Mouse (Mus musculus): ENCODE measurements around the gene Tmem79. TPM values are rescaled to one million over a fixed set of nuclear protein-coding genes. Genes with fewer than 3 reads are reported as not detected.
"Not testable (repeated sequence)": the region's sequence is repeated elsewhere in the genome, so short reads cannot be mapped to it uniquely, and the experiment has no call there.

Tmem79 gene
- total and polyA plus RNA-seq, 3 experiments = 1.6 to 3.7 (median 3.2) TPM

DNA sequence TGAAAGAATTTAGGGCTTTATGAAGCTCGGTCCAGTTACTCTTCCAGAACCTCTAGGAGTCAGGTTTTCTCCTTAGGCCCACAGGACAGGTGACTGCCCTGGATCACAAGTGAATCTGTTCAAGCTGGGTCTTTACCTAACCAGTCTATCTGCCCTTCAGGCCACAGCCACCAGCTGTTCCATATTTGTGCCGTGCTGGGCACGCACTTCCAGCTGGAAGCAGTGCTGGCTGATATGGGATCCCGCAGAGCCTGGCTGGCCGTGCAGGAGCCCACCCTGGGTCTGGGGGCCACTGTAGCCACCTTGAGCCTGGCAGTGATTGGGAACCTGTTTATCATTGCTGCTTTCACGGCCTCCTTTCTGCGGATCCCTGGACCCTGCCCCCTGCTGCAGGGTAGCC is 40.7 kb upstream of the Tmem79 start:
- H3K9me3 ChIP-seq (replicated peaks; ENCODE audit: low read length); H3K27me3 ChIP-seq (replicated peaks); H3K36me3 ChIP-seq (replicated peaks in 1 of 2; ENCODE audit: control insufficient read depth in 1 of 2, insufficient read depth in 1 of 2, low read length in 1 of 2); H3K4me1 ChIP-seq (ENCODE audit: control insufficient read depth in 1 of 2, insufficient read depth in 2 of 2); dilution Hi-C loops (cut with MboI; ENCODE audit: extremely low pct_ligation_motif_present, extremely low pct_unique_long_range_greater_than_20kb, low sequenced_read_pairs); in situ Hi-C loops (cut with MboI; ENCODE audit: low pct_ligation_motif_present, low pct_unique_long_range_greater_than_20kb, low sequenced_read_pairs); H3K9ac ChIP-seq (ENCODE audit: insufficient read depth, low read depth); H3K4me2 ChIP-seq (ENCODE audit: insufficient read depth, low read depth, poor library complexity, severe bottlenecking); H3K4me3 ChIP-seq (replicated peaks in 1 of 3; ENCODE audit: low read depth in 2 of 3, low read length in 2 of 3, poor library complexity in 1 of 3); DNase-seq (ENCODE audit: extremely low read depth); H3K27ac ChIP-seq (ENCODE audit: insufficient read depth, low read depth); H3K79me2 ChIP-seq (replicated peaks; ENCODE audit: control insufficient read depth, extremely low read depth, insufficient read depth, poor library complexity, severe bottlenecking): not testable (repeated sequence)

DNA sequence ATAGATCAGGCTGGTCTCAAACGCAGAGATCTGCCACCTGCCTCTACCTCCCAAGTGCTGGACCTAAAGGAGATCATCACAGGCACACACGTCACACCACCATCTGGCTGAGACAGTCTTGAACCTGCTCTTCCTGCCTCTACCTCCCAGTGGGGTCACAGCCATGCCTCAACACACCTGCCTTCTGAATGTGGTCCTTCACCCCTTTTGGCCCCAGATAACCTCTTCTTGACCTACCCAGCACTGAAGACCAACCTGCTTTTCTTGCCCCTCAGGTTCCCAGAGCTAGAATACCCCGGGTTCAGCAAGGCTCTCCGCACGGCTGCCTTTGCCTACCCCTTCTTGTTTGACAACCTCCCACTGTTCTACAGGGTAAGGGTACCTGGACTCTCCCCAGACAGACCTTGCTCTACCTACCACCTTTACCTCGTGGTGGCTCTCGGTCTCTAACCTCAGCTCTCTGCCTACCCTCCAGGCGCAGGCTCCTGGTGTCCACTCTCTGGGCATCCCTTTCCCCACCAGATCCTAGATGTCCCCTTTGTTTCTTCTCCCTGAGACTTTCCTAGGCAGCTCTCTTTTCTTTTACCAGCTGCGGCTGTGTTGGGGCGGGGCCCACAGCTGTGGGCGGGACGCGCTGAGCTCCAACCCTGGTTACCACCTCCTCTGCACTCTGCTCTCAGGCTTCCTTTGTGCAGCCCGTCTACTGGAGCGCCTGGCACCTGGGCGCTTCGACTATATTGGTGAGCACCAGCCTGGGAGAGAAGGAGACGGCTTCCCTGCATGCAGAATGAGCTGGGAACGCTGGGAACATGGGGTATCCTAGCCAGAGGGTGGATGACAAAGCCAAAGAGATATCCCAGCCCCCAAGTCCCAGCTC is 40.0 kb upstream of the Tmem79 start:
- H3K79me2 ChIP-seq (replicated peaks; ENCODE audit: control insufficient read depth, extremely low read depth, insufficient read depth, poor library complexity, severe bottlenecking); H3K4me1 ChIP-seq (ENCODE audit: control insufficient read depth in 1 of 2, insufficient read depth in 2 of 2); H3K4me2 ChIP-seq (ENCODE audit: insufficient read depth, low read depth, poor library complexity, severe bottlenecking); H3K27ac ChIP-seq (ENCODE audit: insufficient read depth, low read depth); H3K9ac ChIP-seq (ENCODE audit: insufficient read depth, low read depth); in situ Hi-C loops (cut with MboI; ENCODE audit: low pct_ligation_motif_present, low pct_unique_long_range_greater_than_20kb, low sequenced_read_pairs); H3K4me3 ChIP-seq (replicated peaks in 1 of 3; ENCODE audit: low read depth in 2 of 3, low read length in 2 of 3, poor library complexity in 1 of 3); dilution Hi-C loops (cut with MboI; ENCODE audit: extremely low pct_ligation_motif_present, extremely low pct_unique_long_range_greater_than_20kb, low sequenced_read_pairs); H3K9me3 ChIP-seq (replicated peaks; ENCODE audit: low read length); H3K27me3 ChIP-seq (replicated peaks); H3K36me3 ChIP-seq (replicated peaks in 1 of 2; ENCODE audit: control insufficient read depth in 1 of 2, insufficient read depth in 1 of 2, low read length in 1 of 2): not testable (repeated sequence)
- peak; percentile 42 for TF ChIP-seq POLR2A (IDR thresholded peaks at IDR 0.05; ENCODE audit: low read depth, low read length)
- TF ChIP-seq ZMIZ1 (IDR thresholded peaks at IDR 0.05; ENCODE audit: low read depth, low read length) = peak; percentile 25; the same call in 1 of the 2 replicates
- DNase-seq (ENCODE audit: extremely low read depth) = peak; percentile 33

DNA sequence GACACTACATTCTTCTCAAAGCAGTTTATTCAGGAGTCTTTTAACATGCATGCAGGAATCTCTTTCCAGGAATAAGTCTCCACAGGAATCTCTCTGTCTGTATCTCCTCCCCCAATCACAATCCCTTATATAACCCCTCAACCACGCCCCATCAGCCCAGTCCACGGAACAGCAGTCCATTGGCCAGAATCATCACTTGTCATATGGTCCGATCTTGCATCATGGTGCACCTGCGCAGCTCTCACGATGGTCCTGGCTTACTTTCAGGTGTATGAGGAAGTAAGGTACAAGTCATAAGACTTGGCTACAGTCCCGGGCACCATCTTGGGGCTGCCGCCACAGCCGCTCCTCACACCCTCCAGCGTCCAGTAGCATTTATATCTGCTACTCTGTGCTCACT is 36.7 kb upstream of the Tmem79 start, which contains the start of gene Bglap3:
Gene Bglap3 (minus strand): TSS at position 101 of the 400 bp plus-strand sequence.
- H3K4me1 ChIP-seq (ENCODE audit: control insufficient read depth in 1 of 2, insufficient read depth in 2 of 2); H3K36me3 ChIP-seq (replicated peaks in 1 of 2; ENCODE audit: control insufficient read depth in 1 of 2, insufficient read depth in 1 of 2, low read length in 1 of 2); H3K4me3 ChIP-seq (replicated peaks in 1 of 3; ENCODE audit: low read depth in 2 of 3, low read length in 2 of 3, poor library complexity in 1 of 3); H3K9ac ChIP-seq (ENCODE audit: insufficient read depth, low read depth); dilution Hi-C loops (cut with MboI; ENCODE audit: extremely low pct_ligation_motif_present, extremely low pct_unique_long_range_greater_than_20kb, low sequenced_read_pairs); H3K9me3 ChIP-seq (replicated peaks; ENCODE audit: low read length); H3K79me2 ChIP-seq (replicated peaks; ENCODE audit: control insufficient read depth, extremely low read depth, insufficient read depth, poor library complexity, severe bottlenecking); in situ Hi-C loops (cut with MboI; ENCODE audit: low pct_ligation_motif_present, low pct_unique_long_range_greater_than_20kb, low sequenced_read_pairs); H3K27me3 ChIP-seq (replicated peaks); DNase-seq (ENCODE audit: extremely low read depth); H3K4me2 ChIP-seq (ENCODE audit: insufficient read depth, low read depth, poor library complexity, severe bottlenecking); H3K27ac ChIP-seq (ENCODE audit: insufficient read depth, low read depth): not testable (repeated sequence)

DNA sequence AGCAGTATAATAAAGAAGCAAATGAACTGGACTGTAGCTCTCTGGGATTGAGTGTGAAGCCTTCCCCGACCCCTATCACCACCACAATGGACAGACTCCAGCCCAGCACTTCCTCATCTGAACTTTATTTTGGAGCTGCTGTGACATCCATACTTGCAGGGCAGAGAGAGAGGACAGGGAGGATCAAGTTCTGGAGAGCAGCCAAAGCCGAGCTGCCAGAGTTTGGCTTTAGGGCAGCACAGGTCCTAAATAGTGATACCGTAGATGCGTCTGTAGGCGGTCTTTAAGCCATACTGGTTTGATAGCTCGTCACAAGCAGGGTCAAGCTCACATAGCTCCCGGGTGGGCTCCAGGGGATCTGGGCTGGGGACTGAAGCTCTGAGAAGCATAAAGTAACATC is 32.6 kb upstream of the Tmem79 start:
- H3K79me2 ChIP-seq (replicated peaks; ENCODE audit: control insufficient read depth, extremely low read depth, insufficient read depth, poor library complexity, severe bottlenecking); H3K4me1 ChIP-seq (ENCODE audit: control insufficient read depth in 1 of 2, insufficient read depth in 2 of 2); in situ Hi-C loops (cut with MboI; ENCODE audit: low pct_ligation_motif_present, low pct_unique_long_range_greater_than_20kb, low sequenced_read_pairs); H3K4me3 ChIP-seq (replicated peaks in 1 of 3; ENCODE audit: low read depth in 2 of 3, low read length in 2 of 3, poor library complexity in 1 of 3); H3K9ac ChIP-seq (ENCODE audit: insufficient read depth, low read depth); dilution Hi-C loops (cut with MboI; ENCODE audit: extremely low pct_ligation_motif_present, extremely low pct_unique_long_range_greater_than_20kb, low sequenced_read_pairs); H3K27ac ChIP-seq (ENCODE audit: insufficient read depth, low read depth); H3K4me2 ChIP-seq (ENCODE audit: insufficient read depth, low read depth, poor library complexity, severe bottlenecking); H3K9me3 ChIP-seq (replicated peaks; ENCODE audit: low read length); H3K27me3 ChIP-seq (replicated peaks); DNase-seq (ENCODE audit: extremely low read depth): not testable (repeated sequence)
- peaks cover 0 to 22% of the 10 kb centered on the region in 2 experiments for H3K36me3 ChIP-seq (replicated peaks in 1 of 2; ENCODE audit: control insufficient read depth in 1 of 2, insufficient read depth in 1 of 2, low read length in 1 of 2)

DNA sequence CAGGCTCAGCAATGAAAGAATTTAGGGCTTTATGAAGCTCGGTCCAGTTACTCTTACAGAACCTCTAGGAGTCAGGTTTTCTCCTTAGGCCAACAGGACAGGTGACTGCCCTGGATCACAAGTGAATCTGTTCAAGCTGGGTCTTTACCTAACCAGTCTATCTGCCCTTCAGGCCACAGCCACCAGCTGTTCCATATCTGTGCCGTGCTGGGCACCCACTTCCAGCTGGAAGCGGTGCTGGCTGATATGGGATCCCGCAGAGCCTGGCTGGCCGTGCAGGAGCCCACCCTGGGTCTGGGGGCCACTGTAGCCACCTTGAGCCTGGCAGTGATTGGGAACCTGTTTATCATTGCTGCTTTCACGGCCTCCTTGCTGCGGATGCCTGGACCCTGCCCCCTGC is 31.6 kb upstream of the Tmem79 start:
- H3K4me3 ChIP-seq (replicated peaks in 1 of 3; ENCODE audit: low read depth in 2 of 3, low read length in 2 of 3, poor library complexity in 1 of 3); dilution Hi-C loops (cut with MboI; ENCODE audit: extremely low pct_ligation_motif_present, extremely low pct_unique_long_range_greater_than_20kb, low sequenced_read_pairs); H3K27me3 ChIP-seq (replicated peaks); H3K9me3 ChIP-seq (replicated peaks; ENCODE audit: low read length); H3K9ac ChIP-seq (ENCODE audit: insufficient read depth, low read depth); in situ Hi-C loops (cut with MboI; ENCODE audit: low pct_ligation_motif_present, low pct_unique_long_range_greater_than_20kb, low sequenced_read_pairs); H3K27ac ChIP-seq (ENCODE audit: insufficient read depth, low read depth); H3K4me2 ChIP-seq (ENCODE audit: insufficient read depth, low read depth, poor library complexity, severe bottlenecking); H3K4me1 ChIP-seq (ENCODE audit: control insufficient read depth in 1 of 2, insufficient read depth in 2 of 2); H3K79me2 ChIP-seq (replicated peaks; ENCODE audit: control insufficient read depth, extremely low read depth, insufficient read depth, poor library complexity, severe bottlenecking); DNase-seq (ENCODE audit: extremely low read depth): not testable (repeated sequence)
- peaks cover 3 to 32% of the 10 kb centered on the region in 2 experiments for H3K36me3 ChIP-seq (replicated peaks in 1 of 2; ENCODE audit: control insufficient read depth in 1 of 2, insufficient read depth in 1 of 2, low read length in 1 of 2)

DNA sequence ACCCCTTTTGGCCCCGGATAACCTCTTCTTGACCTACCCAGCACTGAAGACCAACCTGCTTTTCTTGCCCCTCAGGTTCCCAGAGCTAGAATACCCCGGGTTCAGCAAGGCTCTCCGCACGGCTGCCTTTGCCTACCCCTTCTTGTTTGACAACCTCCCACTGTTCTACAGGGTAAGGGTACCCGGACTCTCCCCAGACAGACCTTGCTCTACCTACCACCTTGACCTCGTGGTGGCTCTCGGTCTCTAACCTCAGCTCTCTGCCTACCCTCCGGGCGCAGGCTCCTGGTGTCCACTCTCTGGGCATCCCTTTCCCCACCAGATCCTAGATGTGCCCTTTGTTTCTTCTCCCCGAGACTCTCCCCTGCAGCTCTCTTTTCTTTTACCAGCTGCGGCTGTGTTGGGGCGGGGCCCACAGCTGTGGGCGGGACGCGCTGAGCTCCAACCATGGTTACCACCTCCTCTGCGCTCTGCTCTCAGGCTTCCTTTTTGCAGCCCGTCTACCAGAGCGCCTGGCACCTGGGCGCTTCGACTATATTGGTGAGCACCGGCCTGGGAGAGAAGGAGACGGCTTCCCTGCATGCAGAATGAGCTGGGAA is 31.0 kb upstream of the Tmem79 start:
- H3K9ac ChIP-seq (ENCODE audit: insufficient read depth, low read depth); DNase-seq (ENCODE audit: extremely low read depth): not testable (repeated sequence)

More for the DNA sequence above, 31.0 kb upstream of the Tmem79 start:
- dilution Hi-C loops (cut with MboI; ENCODE audit: extremely low pct_ligation_motif_present, extremely low pct_unique_long_range_greater_than_20kb, low sequenced_read_pairs); in situ Hi-C loops (cut with MboI; ENCODE audit: low pct_ligation_motif_present, low pct_unique_long_range_greater_than_20kb, low sequenced_read_pairs); H3K4me2 ChIP-seq (ENCODE audit: insufficient read depth, low read depth, poor library complexity, severe bottlenecking); H3K27ac ChIP-seq (ENCODE audit: insufficient read depth, low read depth); H3K4me1 ChIP-seq (ENCODE audit: control insufficient read depth in 1 of 2, insufficient read depth in 2 of 2); H3K9me3 ChIP-seq (replicated peaks; ENCODE audit: low read length); H3K27me3 ChIP-seq (replicated peaks); H3K79me2 ChIP-seq (replicated peaks; ENCODE audit: control insufficient read depth, extremely low read depth, insufficient read depth, poor library complexity, severe bottlenecking); H3K4me3 ChIP-seq (replicated peaks in 1 of 3; ENCODE audit: low read depth in 2 of 3, low read length in 2 of 3, poor library complexity in 1 of 3): not testable (repeated sequence)
- peaks cover 9 to 38% of the 10 kb centered on the region in 2 experiments for H3K36me3 ChIP-seq (replicated peaks in 1 of 2; ENCODE audit: control insufficient read depth in 1 of 2, insufficient read depth in 1 of 2, low read length in 1 of 2)

Measured in CH12.LX (cell line).